Mouse (Mus musculus) activated CD4-positive, CD25-positive, alpha-beta regulatory T cell, adult 4 months (primary cell): ENCODE data around the gene Ncoa5. TPM values are rescaled to one million over a fixed set of nuclear protein-coding genes. Genes with fewer than 3 reads are reported as not detected.

Experiments
- ATAC-seq: one replicate; pipeline ENCODE4 v1.8.0; 2017
- polyA plus RNA-seq, 2 experiments: library from polyadenylated mRNA; unstranded; fragments of 100-300 nt; shearing (Covaris generic); gene quantifications; one replicate each; pipeline ENCODE4 v1.2.1; 2017

Ncoa5 gene
- 10 to 100 TPM; 21.6 to 34.8 TPM for polyA plus RNA-seq

- ATAC-seq, result peak; percentile 95
Measured at GRCm38 (mm10) chr2:165034131-165035057, at the start of gene Ncoa5. Gene Ncoa5 (minus strand): TSS chr2:165034867.

- no peak for ATAC-seq
Measured at GRCm38 (mm10) chr2:165081257-165081656, 46.6 kb upstream of the Ncoa5 start.

GRCm38 (mm10) chr2:165080657-165081056, 46.0 kb upstream of the Ncoa5 start:
- no peak for ATAC-seq

GRCm38 (mm10) chr2:165078605-165079004, 43.9 kb upstream of the Ncoa5 start:
- ATAC-seq, result no peak

GRCm38 (mm10) chr2:165078045-165078444, 43.4 kb upstream of the Ncoa5 start:
- ATAC-seq, result no peak

DNA sequence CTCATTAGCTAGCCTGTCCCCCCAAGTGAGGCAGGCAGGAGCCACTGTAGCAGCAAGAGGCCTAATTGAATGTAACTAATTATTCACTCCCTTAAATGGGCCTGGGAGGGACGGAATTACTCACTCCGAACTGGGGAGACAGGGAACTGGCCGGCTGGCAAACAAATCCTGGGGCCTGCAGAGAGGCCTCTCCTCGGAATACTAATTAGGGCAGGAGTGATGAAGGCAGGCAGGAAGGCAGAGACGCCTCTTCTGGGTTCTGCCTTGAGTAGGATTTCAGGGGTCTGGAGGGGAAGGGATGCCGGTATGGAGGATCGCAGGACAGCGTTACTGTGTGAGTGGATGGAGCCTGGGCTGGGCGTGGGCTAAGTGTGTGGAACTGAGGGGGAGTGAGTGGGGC, 42.4 kb upstream of the Ncoa5 start:
- no peak for ATAC-seq

DNA sequence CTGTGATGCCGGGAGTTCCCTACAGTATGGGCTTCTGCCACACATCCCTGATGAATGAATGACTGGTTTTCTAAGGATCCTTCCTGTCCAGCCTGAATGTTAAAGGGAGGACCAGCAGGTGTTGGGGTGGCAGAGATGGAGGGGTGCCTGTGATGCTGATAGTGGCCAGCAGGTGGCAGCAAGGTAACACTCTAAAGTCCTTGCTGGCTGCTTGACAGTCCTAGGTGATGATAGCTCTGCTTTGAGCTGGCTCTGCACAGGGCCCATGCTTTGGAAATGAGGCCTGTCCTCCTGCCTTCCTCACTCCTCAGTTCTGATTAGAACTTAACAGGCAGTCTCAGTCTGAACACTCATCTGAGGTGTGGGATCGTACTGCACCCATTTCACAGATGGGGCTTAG, 40.3 kb upstream of the Ncoa5 start:
- peak; percentile 32 for ATAC-seq

DNA sequence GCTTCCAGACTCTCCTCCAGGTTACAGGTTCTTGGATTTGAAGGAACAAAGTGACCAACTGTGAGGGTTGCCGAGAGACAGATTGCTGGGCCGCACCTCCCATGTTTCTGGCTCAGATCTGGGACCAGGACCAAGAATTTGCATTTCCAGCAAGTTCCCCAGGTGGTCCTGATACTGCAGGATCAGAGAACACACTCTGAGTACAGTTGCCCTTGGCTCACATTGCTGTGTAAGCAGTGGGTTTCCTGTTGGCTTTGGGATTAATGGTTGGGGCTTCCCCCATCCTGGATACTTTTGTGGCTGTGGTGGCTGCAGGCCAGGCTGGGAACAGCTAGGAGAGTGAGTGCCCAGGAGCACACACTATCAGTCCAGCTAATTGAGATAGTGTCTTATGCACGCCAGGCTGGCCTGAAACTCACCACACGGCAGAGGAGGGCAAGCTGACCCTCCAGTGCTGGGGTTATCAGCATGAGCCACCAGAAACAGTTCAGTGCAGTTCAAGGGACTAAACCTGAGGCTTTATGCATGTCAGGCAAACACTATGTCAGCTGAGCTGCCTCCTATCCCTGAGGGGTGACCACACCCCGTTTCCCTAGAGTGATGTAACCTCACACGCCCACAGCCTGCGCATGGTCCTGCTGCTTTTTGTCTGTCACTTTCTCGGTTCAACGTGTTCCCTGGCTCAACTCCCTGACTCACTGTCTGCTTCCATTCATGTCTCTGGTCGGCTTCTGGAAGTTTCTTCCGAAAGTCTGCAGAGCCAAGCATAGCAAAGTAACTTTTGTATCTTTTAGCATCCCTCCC, 39.6 kb upstream of the Ncoa5 start:
- ATAC-seq, result no peak

DNA sequence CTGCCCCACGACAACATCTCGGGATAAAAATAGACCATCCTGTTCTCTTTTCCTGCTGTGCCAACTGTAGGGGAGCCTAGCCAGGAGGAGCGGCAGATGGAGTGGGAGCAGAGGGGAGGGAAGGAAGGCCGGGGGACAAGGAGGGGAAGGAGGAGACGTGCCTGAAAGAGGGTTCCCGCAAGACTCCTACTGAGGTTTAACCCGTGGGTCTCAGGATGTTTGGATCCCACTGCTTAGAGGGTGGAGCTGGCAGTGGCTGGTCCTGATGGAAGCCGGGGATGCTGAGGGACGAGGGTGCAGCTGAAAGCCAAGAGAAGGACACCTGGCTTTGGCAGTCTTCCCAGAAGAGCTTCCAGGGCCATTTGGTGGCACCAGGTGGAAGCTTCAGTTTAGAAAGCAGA, 38.7 kb upstream of the Ncoa5 start:
- ATAC-seq, result no peak

DNA sequence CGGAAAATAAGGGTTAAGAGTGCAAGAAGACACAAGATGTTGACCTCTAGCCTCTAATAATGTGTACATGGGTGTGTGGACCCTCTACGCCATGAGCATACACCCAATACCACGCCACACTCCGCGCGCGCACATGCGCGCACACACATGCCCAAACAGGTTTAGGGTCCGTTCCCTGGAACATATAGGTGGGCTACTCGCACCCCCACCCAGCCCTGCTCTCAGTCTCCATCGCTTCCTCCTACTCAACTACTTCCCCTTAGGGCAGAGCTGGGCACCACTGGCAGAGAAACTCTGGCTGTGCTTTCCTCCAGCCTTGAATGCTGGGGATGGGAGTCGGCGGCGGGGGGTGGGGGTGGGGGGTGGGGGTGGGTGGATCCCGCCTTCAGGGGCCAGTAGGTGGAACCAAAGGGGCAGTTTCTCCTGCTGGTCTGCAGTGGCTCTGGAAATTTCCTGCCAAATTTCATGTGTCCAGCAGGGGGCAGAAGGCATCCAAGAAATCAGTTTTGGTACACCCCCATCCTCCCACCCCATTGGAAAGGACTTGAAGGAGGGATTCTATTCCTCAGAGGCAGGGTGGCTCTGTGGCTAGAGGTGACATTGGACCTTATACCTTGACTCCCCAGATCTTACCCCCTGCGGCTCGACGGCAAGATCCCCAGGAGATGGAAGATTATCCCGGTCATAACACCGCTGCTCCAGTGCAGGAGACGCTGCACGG, 35.6 kb upstream of the Ncoa5 start:
- no peak for ATAC-seq

DNA sequence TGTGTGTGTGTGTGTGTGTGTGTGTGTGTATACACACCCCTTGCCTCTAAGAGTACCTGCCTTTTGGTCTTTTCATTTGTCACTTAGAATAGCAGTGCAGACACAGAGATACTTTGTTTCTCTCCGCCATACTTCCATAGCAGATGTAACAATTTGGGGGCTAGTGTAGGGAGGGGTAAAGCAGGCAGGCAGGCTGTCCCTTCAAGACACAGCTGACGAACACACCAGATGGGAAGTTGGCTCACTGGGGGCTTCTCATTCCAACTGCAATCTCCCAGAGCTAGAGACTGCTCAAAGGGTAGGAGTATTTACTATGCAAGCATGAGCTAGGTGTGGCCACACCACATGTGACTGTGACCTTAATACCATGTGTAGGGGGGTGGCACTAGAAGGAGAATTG, 34.1 kb upstream of the Ncoa5 start:
- no peak for ATAC-seq

DNA sequence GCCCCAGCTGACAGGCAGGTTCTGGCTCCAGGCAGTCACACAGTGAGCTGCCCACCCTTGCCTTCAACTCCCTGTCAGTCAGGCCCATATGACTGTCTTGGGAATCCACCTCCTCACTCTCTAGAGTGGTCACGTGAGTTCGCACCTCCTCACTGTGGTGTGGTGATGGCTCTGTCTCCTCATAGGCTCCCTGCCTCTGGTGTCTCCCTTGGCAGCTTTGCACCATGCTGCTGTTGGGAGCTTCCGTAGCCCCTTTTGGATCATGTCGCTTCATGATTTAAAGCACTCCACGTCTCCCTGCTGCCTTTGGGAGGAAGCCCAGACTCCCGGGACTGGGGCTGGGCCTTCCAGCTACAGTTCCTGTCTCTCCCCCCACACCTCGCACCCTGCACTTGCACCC, 29.8 kb upstream of the Ncoa5 start:
- ATAC-seq, result no peak

DNA sequence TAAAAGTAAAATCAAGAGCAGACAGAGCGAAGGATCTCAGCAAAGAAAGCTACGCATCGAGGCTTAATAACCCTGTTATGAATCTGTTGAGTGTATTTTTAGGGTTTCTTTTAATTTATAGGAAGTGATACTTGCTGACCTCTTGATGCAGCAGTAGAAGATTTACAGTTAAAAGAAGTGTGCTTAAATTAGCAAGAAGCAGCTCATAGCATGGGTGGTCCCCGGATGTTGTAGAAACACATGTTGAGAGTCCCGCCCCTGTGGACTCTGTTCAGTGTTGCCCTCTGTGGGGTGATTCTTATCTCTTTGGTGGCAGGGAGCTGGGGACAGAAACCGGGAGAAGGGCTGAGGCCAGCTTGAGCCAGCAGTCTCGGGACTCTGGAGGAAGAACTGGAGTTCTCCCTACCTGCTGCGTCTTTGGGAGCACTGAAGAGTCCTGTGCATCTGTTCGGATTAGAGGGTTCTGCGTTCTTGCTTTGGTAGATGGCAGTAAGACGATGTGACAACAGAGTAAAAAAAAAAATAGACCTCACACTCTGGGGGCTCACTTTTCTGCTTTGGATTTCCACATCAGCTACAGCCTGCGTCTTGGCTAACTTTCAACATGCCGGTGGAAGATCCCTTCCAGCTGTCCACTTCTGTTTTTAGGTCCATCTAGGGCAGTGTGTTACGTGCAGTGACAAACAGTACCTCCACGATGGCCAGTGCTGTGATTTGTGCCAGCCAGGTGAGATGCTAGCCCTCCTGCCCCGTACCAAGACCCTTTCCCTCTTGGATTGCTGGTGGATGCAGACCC, 27.2 kb upstream of the Ncoa5 start:
- no peak for ATAC-seq

- no peak for ATAC-seq
Measured at GRCm38 (mm10) chr2:165059961-165060360, 25.3 kb upstream of the Ncoa5 start.

DNA sequence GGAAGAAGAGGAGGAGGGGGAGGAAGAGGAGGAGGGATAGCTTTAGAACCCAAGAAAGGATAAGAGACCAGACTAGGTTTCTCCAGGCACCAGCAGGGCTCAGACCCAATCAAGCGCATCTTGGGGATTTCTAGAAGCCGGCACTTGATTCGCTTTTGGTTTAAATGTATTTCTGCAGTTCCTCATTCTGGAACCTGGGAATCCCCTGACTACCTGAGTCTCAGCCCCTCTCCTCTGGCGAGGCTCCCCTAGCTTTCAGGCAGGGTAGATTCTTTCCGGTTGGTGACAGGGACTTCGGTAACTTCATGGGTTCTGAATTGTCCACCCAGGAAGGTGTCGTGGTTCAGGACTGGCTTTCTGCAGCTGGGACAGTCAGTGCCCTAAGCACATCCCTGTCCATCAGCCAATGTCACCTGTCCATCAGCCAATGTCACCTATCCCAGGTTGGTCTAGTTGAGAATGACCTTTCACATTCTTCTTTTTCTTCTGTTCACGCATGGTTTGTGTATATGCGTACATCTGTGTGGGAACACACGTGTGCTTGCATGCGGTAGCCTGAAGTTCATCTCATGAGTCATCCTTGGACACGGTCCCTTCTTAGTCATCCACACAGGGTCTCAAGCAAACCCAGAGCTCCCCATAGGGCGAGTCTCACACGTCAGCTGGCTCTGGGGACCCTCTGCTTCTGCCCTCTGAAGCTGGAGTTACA, 21.9 kb upstream of the Ncoa5 start:
- no peak for ATAC-seq

DNA sequence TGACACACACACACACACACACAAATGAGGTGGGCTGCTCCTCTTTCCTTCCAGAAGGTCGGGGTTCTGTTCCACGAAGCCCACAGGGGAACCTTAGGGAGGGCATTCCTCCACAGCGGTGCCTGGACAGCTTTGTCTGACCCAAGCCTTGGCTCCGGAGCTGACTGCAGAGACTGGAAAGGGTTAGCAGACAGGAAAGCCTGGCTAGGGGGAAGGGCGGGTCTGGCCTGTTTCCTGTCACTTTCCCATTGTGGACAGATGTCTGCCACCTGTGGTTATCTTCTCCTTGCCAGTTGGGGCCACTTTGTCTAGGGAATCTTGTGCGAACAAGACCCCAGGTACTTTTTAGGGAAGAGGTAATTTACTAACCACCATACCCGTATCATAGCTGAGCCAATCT, 21.2 kb upstream of the Ncoa5 start:
- ATAC-seq, result no peak

- ATAC-seq, result peak; percentile 77
Measured at GRCm38 (mm10) chr2:165054888-165055852, 20.5 kb upstream of the Ncoa5 start, which contains the start of gene Cd40. Gene Cd40 (plus strand): TSS chr2:165055627.

- no peak for ATAC-seq
Measured at GRCm38 (mm10) chr2:165051566-165051965, 16.9 kb upstream of the Ncoa5 start.

- ATAC-seq, result no peak
Measured at GRCm38 (mm10) chr2:165050826-165051548, 16.3 kb upstream of the Ncoa5 start.
